Mouse (Mus musculus) ovary, adult 18-20 months (tissue): ENCODE measurements around the gene Pgghg.

ENCODE experiments used
- DNase-seq: peaks from one replicate; pipeline ENCODE4 v3.0.0; 2022; ENCODE audit warnings: low spot score, mixed read lengths

The Pgghg gene

DNA sequence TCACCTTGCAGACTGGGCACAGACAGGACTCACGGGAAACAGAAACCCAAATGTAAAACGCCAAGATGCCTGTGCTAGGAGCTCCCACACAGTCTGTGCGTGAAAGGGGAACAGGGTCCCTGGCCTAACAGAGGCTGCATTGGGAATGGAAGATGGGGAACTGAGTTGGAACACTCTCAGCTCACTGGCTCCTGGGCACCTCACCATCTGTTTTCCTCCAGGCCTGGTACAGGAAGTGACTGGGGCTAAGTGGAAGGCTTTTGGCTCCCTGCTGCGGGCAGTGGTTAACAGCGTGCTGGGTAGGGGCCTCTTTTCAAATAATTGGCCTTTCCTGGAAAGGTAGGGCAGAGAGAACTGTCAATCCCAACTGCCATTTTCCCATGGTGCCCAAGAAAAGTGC, 49.4 kb downstream of the Pgghg start:
- no peak for DNase-seq

DNA sequence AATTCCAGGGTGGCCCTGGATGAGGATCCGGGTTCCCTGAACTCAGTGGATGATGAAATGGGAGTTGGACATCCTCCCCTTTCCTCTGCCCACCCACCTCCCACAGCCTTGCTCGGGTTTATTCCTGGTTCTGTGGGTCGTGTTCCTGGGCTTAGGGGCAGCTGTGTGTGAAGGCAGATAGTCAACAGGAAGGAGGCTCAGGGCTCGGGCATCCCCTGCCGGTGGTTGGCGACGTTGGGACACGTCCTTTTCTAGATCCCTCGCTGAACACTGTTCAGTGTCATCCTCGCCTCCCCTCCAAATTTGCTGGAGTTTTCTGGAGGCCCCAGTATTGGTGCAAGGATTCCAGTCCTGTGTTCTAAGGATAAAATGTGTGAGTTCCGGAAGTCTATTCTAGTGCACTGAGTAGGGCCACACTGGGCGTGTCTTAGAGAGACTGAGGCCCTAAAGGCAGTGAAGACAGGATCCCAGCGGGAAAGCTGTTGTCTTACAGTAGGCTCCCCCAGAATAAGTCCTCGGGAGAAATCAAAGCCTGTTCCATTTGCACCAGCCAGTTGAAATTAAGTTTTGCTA, 50.0 kb downstream of the Pgghg start:
- DNase-seq = no peak
